Mouse (Mus musculus) hematopoietic stem cell, adult 5-6 weeks (primary cell): Measurements from ENCODE around the gene Tada2a. TPM values are rescaled to one million over a fixed set of nuclear protein-coding genes. Genes with fewer than 3 reads are reported as not detected.

Experiments used
- ATAC-seq, 2 experiments: fragments of 125-278 bp in 1 of 2; replicated peaks in 1 of 2; 2 replicates each; pipeline ENCODE4 v1.8.0; 2016 to 2017; ENCODE audit warnings: inconsistent platforms in 2 of 2, mild to moderate bottlenecking in 2 of 2, moderate number of reproducible peaks in 2 of 2, low read depth in 1 of 2, moderate TSS enrichment in 1 of 2; ENCODE audit not compliant: low FRiP score in 2 of 2, poor library complexity in 2 of 2, severe bottlenecking in 2 of 2, insufficient read depth in 1 of 2, low TSS enrichment in 1 of 2
- total RNA-seq: library from RNA; stranded (forward); fragments of 172-1452, 232-1000 nt; gene quantifications from 2 replicates; pipeline ENCODE4 v1.2.3, GENCODE M21; 2017

Tada2a gene
- total RNA-seq, 1 experiment from 2014 or later: 25.0 TPM

GRCm38 (mm10) chr11:84073816-84074764 is 55.3 kb downstream of the Tada2a start:
- ATAC-seq: no peak

- ATAC-seq: no peak
Measured at GRCm38 (mm10) chr11:84072904-84073651, 56.3 kb downstream of the Tada2a start.

DNA sequence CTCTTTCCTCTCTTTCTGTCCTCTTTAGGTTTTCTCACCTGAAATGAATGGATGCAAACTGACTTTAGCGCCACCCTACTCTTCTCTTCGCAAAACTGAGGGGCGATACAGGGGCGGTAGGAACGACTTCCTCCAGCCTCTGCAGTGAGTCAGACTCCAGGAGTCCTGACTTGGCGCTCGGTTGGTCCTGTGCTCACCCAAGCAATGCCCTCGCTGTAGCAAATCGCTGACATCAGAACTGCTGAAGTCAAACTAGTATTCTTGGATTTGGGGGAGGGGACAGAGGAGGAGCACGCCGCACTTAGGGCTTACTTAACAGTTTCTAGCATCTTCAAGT is 60.4 kb downstream of the Tada2a start, which contains the start of gene Dusp14:
TSS of gene Dusp14 (minus strand) at position 228 of the 337 bp plus-strand sequence.
- ATAC-seq: peak; percentile 24 to 50; a peak in 2 of 4 replicates

GRCm38 (mm10) chr11:84068191-84069033 is 61.0 kb downstream of the Tada2a start:
- ATAC-seq: no peak; a peak in 1 of 4 replicates

- 0 out of 4 replicates have a peak, but pooled peaks of 1 of the 2 experiments have one; percentile 9 for ATAC-seq
Measured at GRCm38 (mm10) chr11:84067720-84068190, 61.6 kb downstream of the Tada2a start.

- no peak for ATAC-seq
Measured at GRCm38 (mm10) chr11:84066927-84067645, 62.3 kb downstream of the Tada2a start.

DNA sequence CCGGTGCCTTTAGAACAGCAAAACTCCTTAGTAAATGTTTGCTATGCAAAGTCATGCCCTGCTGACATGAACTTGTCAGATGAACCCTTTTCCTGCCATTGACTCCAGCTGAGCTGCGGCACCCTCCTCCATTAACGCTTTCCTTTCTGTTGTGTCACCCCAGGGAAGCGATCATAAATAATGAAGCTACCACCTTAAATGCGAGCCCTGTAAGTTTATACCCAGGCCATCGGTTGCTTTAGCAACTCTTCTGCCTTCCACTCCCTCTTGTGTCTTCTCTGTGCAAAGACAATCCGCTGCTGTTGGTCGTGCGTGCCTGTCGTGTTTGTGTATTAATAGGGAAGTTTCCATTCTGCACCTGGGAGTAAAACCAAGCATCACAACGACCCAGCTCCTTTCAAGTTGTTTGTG is 63.3 kb downstream of the Tada2a start:
- peak; percentile 33 to 61; a peak in 2 of 4 replicates for ATAC-seq

DNA sequence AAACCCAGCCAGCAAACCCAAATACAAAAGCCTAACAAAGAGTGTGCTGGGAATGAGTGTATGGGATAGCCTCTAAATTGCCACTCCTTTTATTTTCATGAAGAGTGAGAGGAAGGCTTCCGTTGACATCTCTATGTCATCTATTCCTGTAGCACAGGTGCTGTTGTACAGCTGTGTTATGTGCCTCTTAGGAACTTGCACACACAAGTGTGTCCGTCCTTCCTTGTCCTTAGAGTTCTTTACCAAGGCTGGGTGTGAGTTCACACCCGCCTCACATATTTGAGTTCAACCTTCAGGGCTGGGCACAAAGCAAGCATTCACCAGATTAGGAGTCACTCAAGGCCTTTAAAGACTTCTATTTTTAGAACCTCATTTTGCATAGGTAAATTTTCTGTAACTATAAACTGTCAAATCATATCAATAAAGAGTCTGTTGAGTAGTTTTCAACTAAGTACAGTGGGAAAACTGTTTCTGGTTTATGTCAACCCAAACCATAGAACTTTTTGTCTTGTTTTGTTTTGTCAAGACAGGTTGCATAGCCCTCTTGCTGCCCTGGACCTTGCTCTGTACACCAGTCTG is 65.7 kb downstream of the Tada2a start:
- ATAC-seq: no peak

DNA sequence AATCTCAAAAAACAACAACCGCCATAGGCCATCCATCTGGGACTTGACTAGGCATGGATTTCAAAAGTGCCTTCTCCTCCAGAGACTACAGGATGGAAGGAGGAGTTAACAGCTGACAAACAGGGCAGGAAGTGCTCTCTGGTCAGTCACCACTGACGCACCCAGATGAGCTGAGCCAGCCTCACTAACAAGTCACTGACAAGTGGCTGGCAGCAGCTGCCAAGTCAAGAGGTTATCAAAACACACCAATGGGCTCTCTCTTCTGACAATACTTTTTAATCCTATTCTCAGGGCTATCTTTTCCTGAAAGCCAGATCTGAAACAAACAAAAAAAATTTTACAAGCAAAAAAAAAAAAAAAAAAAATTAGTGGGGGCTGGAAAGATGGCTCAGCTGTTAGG is 66.6 kb downstream of the Tada2a start:
- ATAC-seq: no peak

GRCm38 (mm10) chr11:84061881-84062280 is 67.5 kb downstream of the Tada2a start:
- no peak for ATAC-seq

- ATAC-seq: no peak
Measured at GRCm38 (mm10) chr11:84060635-84061034, 68.8 kb downstream of the Tada2a start.

GRCm38 (mm10) chr11:84059784-84060183 is 69.6 kb downstream of the Tada2a start:
- no peak for ATAC-seq

- no peak for ATAC-seq
Measured at GRCm38 (mm10) chr11:84057418-84057817, 72.0 kb downstream of the Tada2a start.

DNA sequence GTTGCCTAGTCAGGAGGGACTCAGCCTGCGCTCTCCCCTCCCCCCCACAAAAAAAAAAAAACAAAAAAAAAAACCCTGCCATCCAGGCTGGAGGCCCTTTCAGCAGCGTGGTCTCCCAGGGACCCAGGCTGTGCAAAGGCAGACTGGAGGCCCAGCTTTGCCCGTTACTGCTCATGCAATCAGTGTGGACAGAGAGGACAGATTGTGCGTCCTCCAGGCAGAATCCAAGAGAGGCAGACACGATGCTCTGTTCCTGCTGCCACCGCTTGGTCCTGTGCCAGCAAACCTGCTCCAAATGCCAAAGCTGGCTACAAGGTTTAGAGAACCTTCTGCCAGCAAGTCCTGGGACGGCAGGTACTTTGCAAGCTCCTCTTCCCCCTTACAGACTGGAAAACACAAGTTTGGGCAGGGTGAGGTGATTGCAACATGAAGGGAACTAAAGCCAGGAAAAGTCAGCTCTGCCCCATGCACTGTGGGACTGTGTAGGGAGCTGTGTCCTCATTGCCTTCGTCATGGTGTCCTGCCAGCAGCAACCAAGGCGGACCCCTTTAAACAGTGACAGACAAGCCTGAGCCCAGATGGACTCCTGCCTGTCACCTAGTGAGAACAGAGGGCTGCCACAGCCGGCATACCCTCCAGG is 75.8 kb downstream of the Tada2a start:
- no peak for ATAC-seq

DNA sequence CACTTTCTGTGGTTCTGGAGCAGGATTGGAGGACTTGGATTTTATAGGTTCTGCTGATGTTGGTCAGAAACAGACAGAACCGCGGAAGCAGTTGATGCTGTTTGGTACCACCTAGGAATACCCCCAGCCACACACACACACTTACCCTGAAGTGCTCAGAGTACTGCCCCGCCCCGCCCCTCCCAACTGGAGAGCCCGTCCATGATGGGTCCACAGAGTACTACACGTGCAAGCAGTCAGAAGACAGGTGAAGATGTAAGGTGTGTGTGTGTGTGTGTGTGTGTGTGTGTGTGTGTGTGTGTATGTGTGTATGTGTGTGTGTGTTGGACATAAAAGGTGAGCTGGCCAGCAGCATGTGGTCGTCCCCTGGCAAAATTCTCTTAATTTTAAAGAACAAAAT is 76.3 kb downstream of the Tada2a start:
- no peak for ATAC-seq

DNA sequence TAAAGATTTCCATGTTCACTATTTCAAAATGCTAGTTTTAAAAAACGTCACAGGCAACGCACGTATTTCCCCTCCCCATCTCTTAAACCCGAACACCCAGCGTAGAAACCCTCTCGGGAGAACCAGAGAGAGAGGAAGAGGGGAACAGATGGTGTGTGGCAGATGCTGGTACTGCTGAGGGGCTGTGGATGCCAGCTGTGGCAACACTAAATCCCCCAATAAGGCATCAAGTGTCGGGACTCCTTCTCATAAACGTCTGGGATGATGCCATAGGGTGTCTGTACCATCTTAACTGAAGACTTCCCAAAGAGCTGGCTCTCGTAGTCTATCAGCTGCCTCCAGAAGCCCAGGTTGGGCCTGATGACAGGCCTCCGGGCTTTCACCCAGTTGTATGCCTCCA is 81.0 kb downstream of the Tada2a start:
- ATAC-seq: no peak
